Mouse (Mus musculus) intestine, embryonic 16.5 days (tissue): ENCODE measurements at regions not wholly inside any gene's neighbourhood (a gene's known extent, or its start where the extent isn't known, plus 50 kb on each side); places are given as distances from the start of the nearest gene placed in this dataset.

Experiments used
- ATAC-seq: fragments of 200-750 bp; cut with Nextera tagmentation; 2 replicates; pipeline ENCODE4 v1.8.0; 2017; ENCODE audit warnings: moderate TSS enrichment, moderate library complexity
- H3K27ac ChIP-seq: fragments of 300-500 bp; sonication (generic); 2 replicates; pipeline ENCODE4 v1.5.1; 2014; ENCODE audit warnings: mild to moderate bottlenecking, low read length
- H3K27me3 ChIP-seq: fragments of 300-500 bp; sonication (generic); replicated peaks from 2 replicates; pipeline ENCODE4 v1.6.1; 2014; ENCODE audit warnings: low read length, control low read depth, mixed read lengths; ENCODE audit not compliant: control insufficient read depth, insufficient read depth
- H3K36me3 ChIP-seq: fragments of 300-500 bp; sonication (generic); 2 replicates; pipeline ENCODE4 v1.6.1; 2014; ENCODE audit warnings: low read length, control low read depth; ENCODE audit not compliant: control insufficient read depth, insufficient read depth
- H3K4me1 ChIP-seq: fragments of 300-500 bp; sonication (generic); 2 replicates; pipeline ENCODE4 v1.6.1; 2014; ENCODE audit warnings: low read length, control low read depth, mixed read lengths; ENCODE audit not compliant: control insufficient read depth, insufficient read depth
- H3K4me2 ChIP-seq: fragments of 300-500 bp; sonication (generic); 2 replicates; pipeline ENCODE4 v1.6.1; 2014; ENCODE audit warnings: low read depth, low read length, control low read depth
- H3K4me3 ChIP-seq: fragments of 300-500 bp; sonication (generic); 2 replicates; pipeline ENCODE4 v1.5.1; 2014; ENCODE audit warnings: mild to moderate bottlenecking, low read length
- H3K9ac ChIP-seq: fragments of 300-500 bp; sonication (generic); 2 replicates; pipeline ENCODE4 v1.6.1; 2014; ENCODE audit warnings: low read depth, low read length
- H3K9me3 ChIP-seq: fragments of 300-500 bp; sonication (generic); 2 replicates; pipeline ENCODE4 v1.6.1; 2016; ENCODE audit warnings: low read length, control low read depth; ENCODE audit not compliant: control insufficient read depth
- WGBS: fragments of 180-500 bp; shearing (Covaris S2); extraction: QIAGEN DNeasy Blood & Tissue Kit; methylation state at CpG from one replicate; pipeline ENCODE4 v1.1.7; 2014; 5-methylcytosine and 5-hydroxymethylcytosine counted together

DNA sequence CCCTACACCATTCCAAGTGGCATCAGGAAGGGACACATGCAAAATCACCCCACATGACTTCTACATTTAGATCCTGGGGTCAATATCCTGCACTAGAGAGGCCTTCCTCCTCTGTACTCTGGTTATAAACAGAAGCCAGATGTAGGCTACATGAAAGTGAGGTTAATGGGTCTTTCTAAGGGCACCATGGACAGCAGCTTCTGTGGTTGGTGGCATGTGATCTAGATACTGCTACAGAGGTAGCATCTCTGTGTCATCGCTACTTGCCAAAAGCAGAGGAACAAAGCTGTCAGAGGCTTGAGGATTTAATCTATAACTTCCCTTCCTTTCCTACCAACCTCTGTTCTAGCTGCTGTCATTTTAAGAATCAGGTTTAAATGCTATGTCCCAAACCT, 101.7 kb upstream of the Noct start:
- no peak for ATAC-seq
- Histone ChIP-seq H3K9me3 (no peaks in the 10 kb centered on the region), H3K9ac (no peak overlapping the region), H3K27ac (no peak overlapping the region), H3K4me2 (no peak overlapping the region), H3K27me3 (no peaks in the 10 kb centered on the region), H3K4me3 (no peak overlapping the region), H3K4me1 (no peaks in the 10 kb centered on the region), H3K36me3 (no peaks in the 10 kb centered on the region)
- WGBS = 97% methylated on average over 1 of the region's 1 CpGs

DNA sequence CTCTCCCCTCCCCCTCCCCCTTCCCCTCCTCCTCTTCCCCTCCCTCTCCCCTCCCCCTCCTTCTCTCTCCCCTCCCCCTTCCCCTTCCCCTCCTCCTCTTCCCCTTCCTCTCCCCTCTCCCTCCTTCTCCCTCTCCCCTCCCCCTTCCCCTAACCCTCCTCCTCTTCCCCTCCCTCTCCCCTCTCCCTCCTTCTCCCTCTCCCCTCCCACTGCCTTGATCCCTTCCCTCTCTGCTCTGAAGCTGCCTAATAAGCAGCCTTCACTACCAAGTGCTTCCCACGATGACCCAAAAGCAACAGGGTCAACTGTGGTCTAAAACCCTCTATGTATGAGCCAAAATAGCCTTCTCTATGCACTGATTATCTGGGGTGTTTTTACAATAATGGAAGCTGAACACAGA, 96.4 kb upstream of the Noct start:
- Histone ChIP-seq H3K4me3 (no peak overlapping the region), H3K36me3 (no peaks in the 10 kb centered on the region), H3K9me3 (no peaks in the 10 kb centered on the region), H3K4me2 (no peak overlapping the region), H3K4me1 (no peaks in the 10 kb centered on the region), H3K9ac (no peak overlapping the region), H3K27ac (no peak overlapping the region), H3K27me3 (no peaks in the 10 kb centered on the region)
- ATAC-seq = no peak
- WGBS = 73% methylated on average over 1 of the region's 1 CpGs

GRCm38 (mm10) chr3:51128491-51129155, 95.6 kb upstream of the Noct start:
- Histone ChIP-seq H3K9ac (no peak overlapping the region), H3K4me3 (no peak overlapping the region), H3K36me3 (no peaks in the 10 kb centered on the region), H3K4me1 (no peaks in the 10 kb centered on the region), H3K27ac (no peak overlapping the region), H3K27me3 (no peaks in the 10 kb centered on the region), H3K9me3 (no peaks in the 10 kb centered on the region), H3K4me2 (no peak overlapping the region)
- 82% methylated on average over 10 of the region's 10 CpGs for WGBS
- no peak for ATAC-seq

GRCm38 (mm10) chr3:51130709-51131108, 93.5 kb upstream of the Noct start:
- no peak overlapping the region for H3K4me3 ChIP-seq
- no peaks in the 10 kb centered on the region for H3K36me3 ChIP-seq
- H3K9me3 ChIP-seq = no peaks in the 10 kb centered on the region
- no peak overlapping the region for H3K9ac ChIP-seq
- no peaks in the 10 kb centered on the region for H3K27me3 ChIP-seq
- 81% methylated on average over 5 of the region's 5 CpGs for WGBS
- H3K4me1 ChIP-seq = no peaks in the 10 kb centered on the region
- no peak overlapping the region for H3K4me2 ChIP-seq
- ATAC-seq = no peak
- no peak overlapping the region for H3K27ac ChIP-seq

GRCm38 (mm10) chr3:51131341-51131740, 92.9 kb upstream of the Noct start:
- H3K9ac ChIP-seq = no peak overlapping the region
- H3K36me3 ChIP-seq = no peaks in the 10 kb centered on the region
- H3K4me3 ChIP-seq = no peak overlapping the region
- H3K27ac ChIP-seq = no peak overlapping the region
- no peaks in the 10 kb centered on the region for H3K4me1 ChIP-seq
- H3K27me3 ChIP-seq = no peaks in the 10 kb centered on the region
- H3K9me3 ChIP-seq = no peaks in the 10 kb centered on the region
- WGBS = 67% methylated on average over 3 of the region's 3 CpGs
- no peak overlapping the region for H3K4me2 ChIP-seq
- ATAC-seq = no peak

DNA sequence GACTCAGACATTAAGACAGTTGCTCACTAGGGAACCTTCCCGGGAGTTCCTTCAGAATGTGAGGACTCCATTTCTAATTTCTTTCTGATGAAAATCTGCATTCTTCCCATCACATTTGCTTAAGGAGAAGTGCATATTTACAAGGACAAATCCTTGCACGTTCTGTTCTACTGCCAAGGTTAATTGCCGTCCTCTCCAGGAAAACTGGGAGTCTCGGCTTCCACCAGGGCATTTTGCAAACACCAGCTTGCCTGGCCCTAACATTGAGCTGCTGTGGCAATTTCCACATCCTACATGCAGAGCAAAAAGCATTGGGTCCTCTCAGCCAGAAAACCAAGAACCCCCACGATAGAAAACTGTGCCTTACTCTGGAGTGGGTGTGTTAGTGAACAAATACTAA, 91.5 kb upstream of the Noct start:
- Histone ChIP-seq H3K27ac (no peak overlapping the region), H3K4me3 (no peak overlapping the region), H3K4me2 (no peak overlapping the region), H3K9me3 (no peaks in the 10 kb centered on the region), H3K4me1 (no peaks in the 10 kb centered on the region), H3K9ac (no peak overlapping the region), H3K27me3 (no peaks in the 10 kb centered on the region), H3K36me3 (no peaks in the 10 kb centered on the region)
- ATAC-seq = no peak
- 76% methylated on average over 5 of the region's 5 CpGs for WGBS

DNA sequence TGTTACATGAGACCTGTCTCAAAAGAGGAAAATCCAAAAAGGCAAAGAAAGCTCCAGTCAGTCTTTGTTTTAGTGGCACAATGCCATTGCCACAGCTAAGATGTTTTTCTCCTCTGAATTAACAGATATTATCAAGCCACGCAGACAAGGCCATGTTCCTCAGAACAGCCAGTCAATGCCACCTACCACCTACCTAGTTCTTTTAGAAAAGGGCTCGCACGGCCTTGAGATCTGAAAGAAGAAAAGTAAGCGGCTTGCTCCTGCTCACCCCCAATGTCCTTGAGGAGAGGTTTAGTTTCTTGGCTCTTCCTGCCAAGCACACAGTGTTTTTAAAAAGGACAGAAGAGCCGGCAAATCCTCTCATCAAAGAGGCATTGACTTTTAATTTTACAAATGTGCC, 88.7 kb upstream of the Noct start:
- WGBS = 77% methylated on average over 5 of the region's 5 CpGs
- ATAC-seq = no peak

GRCm38 (mm10) chr3:51137730-51138312, 86.4 kb upstream of the Noct start:
- no peak overlapping the region for H3K27ac ChIP-seq
- no peak overlapping the region for H3K4me2 ChIP-seq
- H3K4me1 ChIP-seq = no peaks in the 10 kb centered on the region
- no peaks in the 10 kb centered on the region for H3K36me3 ChIP-seq
- no peak overlapping the region for H3K9ac ChIP-seq
- no peak for ATAC-seq
- no peaks in the 10 kb centered on the region for H3K27me3 ChIP-seq
- H3K9me3 ChIP-seq = peaks cover 3% of the 10 kb centered on the region; the same call in 1 of the 2 replicates
- no peak overlapping the region for H3K4me3 ChIP-seq
- 79% methylated on average over 8 of the region's 8 CpGs for WGBS

More for the DNA sequence above, 88.7 kb upstream of the Noct start:
- Histone ChIP-seq H3K9ac (no peak overlapping the region), H3K27ac (no peak overlapping the region), H3K4me3 (no peak overlapping the region), H3K4me1 (no peaks in the 10 kb centered on the region), H3K27me3 (no peaks in the 10 kb centered on the region), H3K9me3 (no peaks in the 10 kb centered on the region), H3K36me3 (no peaks in the 10 kb centered on the region), H3K4me2 (no peak overlapping the region)

- ATAC-seq = no peak
Observed at GRCm38 (mm10) chr3:51145985-51146384, 78.3 kb upstream of the Noct start.

GRCm38 (mm10) chr3:51150012-51150411, 74.2 kb upstream of the Noct start:
- H3K4me1 ChIP-seq = no peaks in the 10 kb centered on the region
- no peak overlapping the region for H3K27ac ChIP-seq
- H3K4me3 ChIP-seq = no peak overlapping the region
- H3K27me3 ChIP-seq = no peaks in the 10 kb centered on the region
- H3K9me3 ChIP-seq = no peaks in the 10 kb centered on the region
- 84% methylated on average over 6 of the region's 6 CpGs for WGBS
- no peaks in the 10 kb centered on the region for H3K36me3 ChIP-seq
- no peak overlapping the region for H3K9ac ChIP-seq
- ATAC-seq = no peak
- H3K4me2 ChIP-seq = no peak overlapping the region

More at GRCm38 (mm10) chr3:51145985-51146384, 78.3 kb upstream of the Noct start:
- Histone ChIP-seq H3K4me2 (no peak overlapping the region), H3K9me3 (peaks cover 3% of the 10 kb centered on the region; the same call in 1 of the 2 replicates), H3K4me1 (no peaks in the 10 kb centered on the region), H3K27ac (no peak overlapping the region), H3K36me3 (no peaks in the 10 kb centered on the region), H3K9ac (no peak overlapping the region), H3K4me3 (no peak overlapping the region), H3K27me3 (no peaks in the 10 kb centered on the region)
- 76% methylated on average over 2 of the region's 2 CpGs for WGBS
